Mouse (Mus musculus) gastrocnemius, adult 18-20 months (tissue): ENCODE results near the gene Bspry. TPM values are rescaled to one million over a fixed set of nuclear protein-coding genes. Genes with fewer than 3 reads are reported as not detected.

ENCODE experiments used
- DNase-seq: peaks from one replicate; pipeline ENCODE4 v3.0.0; 2021; ENCODE audit warnings: low spot score
- total RNA-seq, 2 experiments: library from RNA; stranded (reverse); gene quantifications; 2 replicates each; pipeline ENCODE4 v1.2.3; 2021

The Bspry gene
- total RNA-seq, 2 experiments from 2014 or later: not detected

DNA sequence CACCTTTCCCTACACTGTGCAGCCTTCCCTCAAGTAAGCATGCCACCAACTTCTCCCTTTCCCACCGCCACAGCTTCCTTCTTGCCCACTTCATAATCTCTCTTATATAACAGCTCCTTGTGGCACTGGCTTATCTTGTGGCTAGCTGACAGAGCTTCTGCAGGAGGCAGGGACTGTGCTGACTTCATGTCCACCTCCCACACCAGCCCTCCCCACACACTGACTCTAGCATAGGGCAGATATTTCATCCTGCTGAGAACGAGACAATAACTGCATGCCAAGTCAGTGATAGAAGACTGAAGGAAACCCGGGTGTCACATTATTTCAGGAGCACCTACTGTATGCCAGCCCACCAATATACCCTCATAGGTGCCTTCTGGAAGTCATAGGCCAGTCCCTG lies 35.6 kb downstream of the Bspry start:
- no peak for DNase-seq

- DNase-seq: no peak
Measured at GRCm38 (mm10) chr4:62516079-62516478, 36.2 kb downstream of the Bspry start.

GRCm38 (mm10) chr4:62516579-62516978 lies 36.7 kb downstream of the Bspry start:
- DNase-seq: no peak

GRCm38 (mm10) chr4:62517046-62517445 lies 37.2 kb downstream of the Bspry start:
- DNase-seq: no peak

- DNase-seq: no peak
Measured at GRCm38 (mm10) chr4:62517538-62518415, 37.9 kb downstream of the Bspry start.

DNA sequence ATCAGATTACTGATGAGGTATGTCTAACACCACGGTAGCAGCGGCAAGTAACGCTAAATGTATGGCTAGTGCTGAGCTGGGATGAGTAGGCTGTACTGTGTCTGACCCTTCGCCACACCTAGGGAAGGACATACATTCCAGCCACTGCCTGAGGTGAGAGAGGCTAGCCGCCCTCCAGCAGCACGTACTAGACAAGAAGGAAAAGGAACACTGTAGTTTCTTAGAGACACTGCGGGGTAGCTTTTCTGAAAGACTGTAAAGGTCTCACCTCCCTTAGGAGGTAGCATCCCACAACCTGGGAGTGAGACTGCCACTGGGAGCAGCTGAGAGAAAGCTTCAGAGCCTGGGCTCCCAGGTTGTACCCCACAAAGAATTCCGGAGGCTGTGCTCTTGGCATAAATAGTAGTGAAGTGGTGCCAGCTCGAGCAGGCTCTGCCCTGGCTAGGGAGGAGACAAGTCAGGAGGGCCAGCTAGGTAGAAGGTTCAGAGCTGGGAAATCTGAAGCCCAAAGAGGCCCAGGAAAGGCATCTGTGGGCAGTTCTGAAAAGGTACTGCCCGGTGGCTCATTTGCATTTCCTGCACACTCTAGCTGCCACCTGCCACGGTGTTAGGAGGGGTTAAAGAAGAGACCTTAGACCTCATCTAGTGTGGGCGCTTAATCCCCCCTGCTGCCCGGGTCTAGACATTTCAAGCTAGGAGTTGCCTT lies 38.7 kb downstream of the Bspry start:
- peak; percentile 23 for DNase-seq

- no peak for DNase-seq
Measured at GRCm38 (mm10) chr4:62519122-62519848, 39.4 kb downstream of the Bspry start.

DNA sequence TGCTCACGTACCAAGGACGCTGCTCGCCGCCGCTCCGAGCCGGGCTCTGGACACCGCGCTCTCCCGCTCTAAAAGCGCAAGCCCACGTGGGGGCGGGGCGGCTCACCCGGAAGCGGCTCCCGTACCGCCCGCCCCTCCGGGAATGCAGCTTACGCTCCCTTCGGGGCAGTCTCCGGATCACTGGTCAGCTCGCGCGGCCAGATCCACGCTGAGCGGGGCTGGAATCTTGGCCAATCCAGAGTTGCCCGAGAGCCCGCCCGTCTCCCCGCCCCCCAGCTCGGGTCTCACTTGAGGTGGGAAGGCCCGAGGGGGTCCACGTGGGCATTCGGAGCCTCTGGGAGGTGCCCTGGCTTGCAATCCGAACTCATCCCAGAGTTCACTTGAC lies 40.0 kb downstream of the Bspry start, which contains the start of gene Alad:
Alad (minus strand) TSS at position 70 of the 385 bp plus-strand sequence.
- DNase-seq: peak; percentile 86

GRCm38 (mm10) chr4:62520892-62521400 lies 41.1 kb downstream of the Bspry start:
- DNase-seq: no peak

DNA sequence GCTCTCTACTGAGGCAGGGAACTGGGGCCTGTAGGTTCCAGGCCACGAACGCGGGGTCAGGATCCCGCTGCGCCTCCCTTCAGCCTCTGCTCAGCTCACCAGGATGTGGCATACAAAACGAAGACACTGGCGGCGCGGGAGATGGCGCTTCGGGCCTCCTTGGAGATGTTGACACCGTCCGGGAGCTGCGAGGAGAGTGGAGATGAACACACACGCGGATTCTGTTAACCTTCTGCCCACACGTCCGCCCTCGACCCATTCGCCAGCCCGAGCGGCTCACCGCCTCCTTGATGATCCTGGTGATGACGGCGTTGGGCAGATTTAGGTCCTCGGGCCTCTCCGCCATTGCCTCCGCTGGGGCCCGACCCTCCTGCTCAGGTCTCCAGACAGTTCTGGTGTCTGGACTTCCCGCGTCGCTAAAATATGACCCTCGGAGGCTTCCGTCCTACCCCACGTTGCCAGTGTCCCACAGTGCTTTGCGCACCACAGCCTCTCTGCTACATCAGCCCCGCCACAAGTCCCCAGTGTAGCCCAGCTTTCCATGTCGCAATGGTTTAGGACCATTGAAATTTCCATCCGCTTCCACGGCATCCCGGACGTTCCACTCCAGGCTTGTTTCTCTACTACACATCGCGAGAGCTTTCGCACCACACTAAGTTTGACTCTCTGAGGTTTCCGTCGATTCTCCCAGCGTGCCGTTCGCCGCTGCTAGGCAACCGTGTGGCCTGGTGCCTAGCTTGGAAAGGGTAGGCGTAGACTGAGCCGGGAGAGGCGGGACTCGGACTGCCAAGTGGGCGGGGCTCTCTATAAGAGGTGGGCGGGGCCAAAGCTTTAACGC lies 45.0 kb downstream of the Bspry start, which contains the start of the genes Pole3 and 4933430I17Rik:
Pole3 (minus strand) TSS at position 418 of the 838 bp plus-strand sequence.
4933430I17Rik (plus strand) TSS at position 719 of the 838 bp plus-strand sequence.
- DNase-seq: peak; percentile 98

DNA sequence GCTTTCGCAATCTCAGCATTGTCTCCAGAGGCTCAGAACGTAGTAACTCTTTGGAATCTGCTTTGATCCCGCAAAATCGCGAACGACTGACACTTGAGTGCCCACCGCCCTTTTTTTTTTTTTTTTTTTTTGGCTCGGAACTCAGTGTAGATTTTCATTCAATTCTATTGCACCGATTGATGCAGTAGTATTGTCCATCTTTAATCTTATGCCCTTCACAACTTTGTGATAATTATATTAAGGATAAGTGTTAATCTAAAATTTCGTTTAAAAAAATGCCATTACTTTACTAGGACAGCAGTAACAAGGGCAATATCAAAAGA lies 45.6 kb downstream of the Bspry start:
- DNase-seq: no peak

DNA sequence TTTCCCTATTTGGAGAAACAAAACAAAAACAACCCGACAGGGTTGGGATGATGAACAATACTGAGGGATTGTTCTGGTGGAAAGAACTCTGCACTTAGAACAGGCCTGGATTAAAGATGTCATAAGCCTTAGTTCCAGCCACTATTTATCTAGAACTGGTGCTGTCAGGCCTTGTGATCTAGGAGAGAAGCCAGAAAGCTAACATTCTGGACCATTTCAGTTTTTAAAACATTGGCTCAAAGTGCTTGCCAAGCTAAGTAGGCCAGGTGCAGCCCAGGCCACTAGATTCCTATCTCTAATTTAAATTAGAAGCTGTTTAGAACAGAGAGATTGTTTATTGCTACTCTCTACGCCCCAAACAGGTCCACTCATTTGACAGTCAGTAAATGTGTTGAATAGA lies 46.4 kb downstream of the Bspry start:
- DNase-seq: no peak

DNA sequence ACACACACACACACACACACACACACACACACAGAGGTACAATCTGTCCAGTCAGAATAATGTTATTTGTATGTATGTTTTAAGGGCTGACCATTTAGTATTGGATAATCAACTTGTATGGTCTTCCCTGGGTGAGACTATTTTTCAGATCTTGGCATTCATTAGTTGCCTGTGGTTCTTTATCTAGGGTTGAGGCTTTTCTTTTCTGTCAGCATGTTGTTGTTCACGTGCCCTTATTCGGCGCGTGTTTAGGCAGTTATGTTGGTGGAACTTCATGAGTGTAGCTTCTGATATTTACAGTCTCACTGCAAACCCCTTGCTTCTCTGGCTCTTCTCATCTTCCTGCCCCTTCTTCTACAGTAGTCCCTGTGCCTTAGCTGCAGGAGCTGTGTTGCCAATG lies 47.8 kb downstream of the Bspry start:
- DNase-seq: no peak

GRCm38 (mm10) chr4:62533729-62534128 lies 53.9 kb downstream of the Bspry start:
- DNase-seq: no peak

DNA sequence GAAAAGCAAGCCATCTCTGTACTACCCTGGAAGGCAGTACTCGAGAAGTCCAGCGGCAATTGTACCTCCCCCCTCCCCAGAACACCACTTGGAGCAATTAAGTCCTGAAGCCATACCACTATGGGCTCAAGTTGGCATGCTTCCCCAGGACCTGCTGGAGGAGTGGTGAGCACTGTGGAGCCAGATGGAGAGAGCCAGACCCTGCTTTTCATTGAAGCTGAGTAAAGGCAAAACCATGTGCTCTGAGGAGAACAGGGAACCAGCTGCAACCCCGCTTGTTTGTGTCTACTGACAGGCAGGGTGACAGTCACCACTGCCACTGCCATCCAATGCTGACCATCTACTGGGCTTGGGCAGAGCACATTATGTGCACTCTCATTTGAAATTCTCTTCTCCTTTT lies 61.9 kb downstream of the Bspry start:
- DNase-seq: no peak

DNA sequence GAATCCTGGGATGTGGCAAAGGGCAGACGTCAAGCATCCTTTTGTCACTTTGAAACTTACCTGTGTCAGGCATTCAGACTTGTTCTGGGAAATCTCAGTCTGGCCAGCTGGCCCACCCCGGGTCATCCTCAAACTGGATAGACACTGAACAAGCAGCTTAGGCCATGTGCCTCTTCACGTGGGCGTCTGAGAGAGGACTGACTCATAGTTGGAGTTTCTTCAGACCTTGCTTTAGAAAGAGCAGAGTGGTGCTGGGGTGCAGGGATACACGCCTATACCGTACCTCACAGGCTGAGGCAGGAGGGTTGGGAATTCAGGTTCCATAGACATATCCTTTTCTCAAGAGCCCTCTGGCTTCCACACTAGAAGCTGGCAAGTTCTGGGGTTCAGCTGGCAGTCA lies 63.9 kb downstream of the Bspry start:
- no peak for DNase-seq

GRCm38 (mm10) chr4:62544801-62545200 lies 64.9 kb downstream of the Bspry start:
- DNase-seq: no peak
